Mouse (Mus musculus): ENCODE measurements at regions not wholly inside any gene's neighbourhood (a gene's known extent, or its start where the extent isn't known, plus 50 kb on each side); places are given as distances from the start of the nearest gene placed in this dataset.
A peak's percentile ranks its signal among the peaks of the same experiment; 100 is the strongest.

DNA sequence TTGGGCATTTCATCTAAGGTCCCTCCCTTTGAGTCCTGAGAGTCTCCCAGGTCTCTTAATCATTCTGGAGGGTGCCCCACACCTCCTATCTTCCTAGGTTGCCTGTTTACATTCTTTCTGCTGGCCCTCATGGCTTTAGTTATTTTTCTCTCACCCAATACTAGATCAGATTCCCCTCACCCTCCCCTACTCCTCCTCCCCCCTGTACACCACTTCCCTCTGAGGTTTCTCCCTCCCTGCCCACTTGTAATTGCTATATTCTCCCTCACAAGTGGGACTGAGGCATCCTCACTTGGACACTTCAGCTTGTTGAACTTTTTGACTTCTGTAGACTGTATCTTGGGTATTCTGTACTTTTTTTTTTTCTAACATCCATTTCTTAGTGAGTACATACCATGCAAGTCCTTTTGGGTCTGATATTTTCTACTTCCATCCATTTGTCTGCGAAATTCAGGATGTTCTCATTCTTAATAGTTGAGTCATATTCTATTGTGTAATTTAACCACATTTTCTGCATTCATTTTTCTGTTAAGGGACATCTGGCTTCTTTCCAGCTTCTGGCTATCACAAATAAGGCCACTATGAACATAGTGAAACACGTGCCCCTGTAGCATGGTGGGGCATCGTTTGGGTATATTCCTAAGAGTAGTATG lies 113.3 kb downstream of the 4931408C20Rik start:
- peak; percentile 53 for DNase-seq (ENCODE audit: inconsistent ontology term)

DNA sequence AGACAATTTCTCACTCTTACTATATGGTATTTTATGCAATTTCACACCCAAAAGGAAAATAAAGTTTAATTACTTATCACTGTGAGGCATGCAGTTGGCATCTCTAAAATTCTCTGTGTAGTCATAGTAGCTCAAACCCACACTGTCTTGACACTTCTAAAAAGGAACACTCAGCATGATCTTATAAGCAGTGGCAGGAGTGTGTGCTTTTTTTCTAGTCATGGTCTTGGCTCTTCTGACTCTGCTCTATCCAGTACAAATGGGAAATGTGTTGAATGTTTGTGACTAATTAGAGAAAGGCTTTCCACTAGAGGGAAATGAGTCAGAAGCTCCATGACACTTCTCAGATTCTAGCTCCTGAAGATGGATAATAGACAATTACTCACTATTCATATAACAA lies 127.8 kb downstream of the 4931408C20Rik start:
- peak; percentile 92 for DNase-seq (ENCODE audit: inconsistent ontology term)

- DNase-seq (ENCODE audit: inconsistent ontology term), result no peak
These were observed 162.7 kb downstream of the 4931408C20Rik start for GRCm38 (mm10) chr1:26524537-26524936.

- DNase-seq (ENCODE audit: inconsistent ontology term), result no peak
These were observed 175.9 kb downstream of the 4931408C20Rik start for GRCm38 (mm10) chr1:26511368-26511767.

All from Muller cell, postnatal 12 days (primary cell).